Mouse (Mus musculus) mature B cell (primary cell): Measurements from ENCODE around the gene Rcor2.

Experiments
- in situ Hi-C: fragments of 300-500 bp; cut with MboI; formaldehyde crosslinking; loops from 2 replicates; pipeline ENCODE4 v1.14.3; 2019

Rcor2 gene

GRCm38 (mm10) chr19:7291958-7292709 is 25.0 kb downstream of the Rcor2 start:
- in situ Hi-C loops = no loop called here

- in situ Hi-C loops = no loop called here
Observed at GRCm38 (mm10) chr19:7294098-7294876, 27.2 kb downstream of the Rcor2 start.

- in situ Hi-C loops = no loop called here
Observed at GRCm38 (mm10) chr19:7295071-7295658, 28.0 kb downstream of the Rcor2 start.

- in situ Hi-C loops = no loop called here
Observed at GRCm38 (mm10) chr19:7295959-7296358, 28.8 kb downstream of the Rcor2 start.

GRCm38 (mm10) chr19:7299052-7299451 is 31.9 kb downstream of the Rcor2 start:
- in situ Hi-C loops = no loop called here

- in situ Hi-C loops = no loop called here
Observed at GRCm38 (mm10) chr19:7300078-7300477, 33.0 kb downstream of the Rcor2 start.

- in situ Hi-C loops = no loop called here
Observed at GRCm38 (mm10) chr19:7301647-7302492, 34.7 kb downstream of the Rcor2 start.

- in situ Hi-C loops = no loop called here
Observed at GRCm38 (mm10) chr19:7302493-7302797, 35.3 kb downstream of the Rcor2 start.

- in situ Hi-C loops = no loop called here
Observed at GRCm38 (mm10) chr19:7303796-7304195, 36.7 kb downstream of the Rcor2 start.

GRCm38 (mm10) chr19:7304801-7305200 is 37.7 kb downstream of the Rcor2 start:
- in situ Hi-C loops = no loop called here

- in situ Hi-C loops = no loop called here
Observed at GRCm38 (mm10) chr19:7305380-7306310, 38.5 kb downstream of the Rcor2 start.

- in situ Hi-C loops = no loop called here
Observed at GRCm38 (mm10) chr19:7306968-7307367, 39.8 kb downstream of the Rcor2 start.

GRCm38 (mm10) chr19:7307995-7308770 is 41.1 kb downstream of the Rcor2 start:
- in situ Hi-C loops = no loop called here

- in situ Hi-C loops = no loop called here
Observed at GRCm38 (mm10) chr19:7309738-7310330, 42.7 kb downstream of the Rcor2 start.

- in situ Hi-C loops = no loop called here
Observed at GRCm38 (mm10) chr19:7310704-7311103, 43.6 kb downstream of the Rcor2 start.

- in situ Hi-C loops = no loop called here
Observed at GRCm38 (mm10) chr19:7311306-7311705, 44.2 kb downstream of the Rcor2 start.

- in situ Hi-C loops = no loop called here
Observed at GRCm38 (mm10) chr19:7313660-7314059, 46.5 kb downstream of the Rcor2 start.

GRCm38 (mm10) chr19:7314976-7315586 is 48.0 kb downstream of the Rcor2 start:
- in situ Hi-C loops = no loop called here

GRCm38 (mm10) chr19:7315587-7315984 is 48.5 kb downstream of the Rcor2 start:
- in situ Hi-C loops = no loop called here
